Mouse (Mus musculus) neutrophil, adult 59 days (primary cell): Measurements from ENCODE around the gene Ggn. TPM values are rescaled to one million over a fixed set of nuclear protein-coding genes. Genes with fewer than 3 reads are reported as not detected.

Experiments used
- total RNA-seq, 2 experiments: library from RNA; stranded (reverse); gene quantifications; 1 replicate in 1 of 2; 2 replicates in 1 of 2; pipeline ENCODE4 v1.2.4; 2023

Gene Ggn
- total RNA-seq: under 1 TPM; 0.37 to 0.40 TPM

DNA sequence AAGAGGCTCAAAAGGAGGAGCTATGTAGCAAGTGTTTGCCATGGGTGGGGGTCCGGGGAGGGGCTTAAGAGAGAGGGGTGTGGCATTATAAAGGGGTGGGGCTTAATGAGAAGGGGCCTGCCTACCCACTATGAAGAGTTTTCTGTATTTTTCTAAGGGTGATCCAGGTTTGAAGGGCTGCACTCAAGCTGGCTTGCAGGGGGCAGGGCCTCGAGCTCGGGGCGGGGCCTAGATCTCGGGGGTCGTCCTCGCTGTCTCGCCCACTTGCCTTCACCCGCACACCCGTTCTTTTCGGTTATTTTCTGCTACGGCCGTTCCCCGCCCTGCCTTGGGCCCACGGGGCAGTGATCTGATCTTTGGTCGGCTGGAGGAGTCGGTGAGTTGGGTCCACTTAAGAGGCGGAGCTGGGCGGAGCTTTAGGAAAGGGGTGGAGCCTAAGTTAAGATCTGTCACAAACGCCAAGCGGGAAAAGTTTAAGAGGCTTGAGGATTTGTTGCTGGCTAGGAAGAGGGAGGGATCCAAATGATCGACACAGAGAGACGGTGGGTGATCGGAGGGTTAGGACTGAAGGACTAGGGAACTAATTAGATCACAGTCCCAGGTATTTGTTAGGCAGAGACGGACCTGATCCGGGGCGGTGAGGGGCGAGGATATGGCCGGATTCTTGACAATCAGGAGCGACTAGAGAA lies at the start of gene Ggn, which contains the start of gene Spred3:
Ggn (plus strand) TSS at position 145 of the 689 bp plus-strand sequence.
Spred3 (minus strand) TSS at position 346 of the 689 bp plus-strand sequence.

GRCm38 (mm10) chr7:29124970-29125369 lies 45.0 kb upstream of the Ggn start, which contains the start of gene Ryr1:
TSS of gene Ryr1 (minus strand) at chr7:29125179.

GRCm38 (mm10) chr7:29134693-29135386 lies 35.2 kb upstream of the Ggn start, which contains the start of gene Rasgrp4:
TSS of gene Rasgrp4 (plus strand) at chr7:29134851.

GRCm38 (mm10) chr7:29155838-29156782 lies 13.9 kb upstream of the Ggn start, which contains the start of gene Fam98c:
TSS of gene Fam98c (minus strand) at chr7:29156234.

DNA sequence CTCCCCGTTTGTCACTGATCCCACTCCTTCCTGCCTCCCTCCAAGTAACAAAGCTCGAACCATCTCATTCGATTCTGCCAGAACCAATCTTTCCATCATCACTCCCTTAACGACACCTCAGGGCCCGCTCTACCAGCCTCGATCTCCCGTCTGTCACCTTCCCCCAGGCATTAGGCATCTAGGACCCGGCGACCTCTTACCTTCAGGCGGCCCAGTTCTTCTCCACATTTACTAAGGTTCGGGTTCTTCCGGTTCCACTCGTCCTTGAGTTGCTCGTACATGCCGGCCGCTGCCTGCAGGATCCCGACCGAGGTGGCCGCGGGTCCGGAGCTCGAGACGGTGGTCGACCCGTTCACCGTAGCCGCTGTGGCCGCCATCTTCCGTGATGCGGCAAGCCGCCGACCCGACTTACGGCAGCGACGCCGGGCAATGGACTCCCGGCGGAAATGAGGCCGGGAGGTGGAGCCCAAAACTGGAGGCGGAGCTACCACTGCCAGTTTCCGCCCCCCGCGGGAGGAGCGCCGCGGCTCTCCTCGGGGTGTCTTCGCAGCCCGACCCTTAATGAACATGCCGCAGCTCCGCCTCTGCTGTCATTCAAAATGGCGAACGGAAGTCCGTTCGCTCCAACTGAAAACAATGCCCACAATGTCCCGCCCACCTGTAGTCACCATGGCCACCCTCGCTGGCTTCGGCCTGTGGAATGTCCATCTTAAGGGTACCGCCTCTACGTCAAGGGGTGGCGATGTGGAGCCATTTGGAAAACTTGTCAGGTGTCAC lies 10.3 kb downstream of the Ggn start, which contains the start of gene Psmd8:
Psmd8 (minus strand) TSS at position 625 of the 777 bp plus-strand sequence.

GRCm38 (mm10) chr7:29213675-29214082 lies 43.7 kb downstream of the Ggn start, which contains the start of gene Catsperg1:
TSS of gene Catsperg1 (minus strand) at chr7:29214035.

Other genes starting within 250 kb of the Ggn start
- 100 to 1,000 TPM; 113 to 116 TPM for gene Actn4, start 207.9 kb upstream of the Ggn start, total RNA-seq
- 100 to 1,000 TPM; 178 to 190 TPM for gene Eif3k, start 188.3 kb upstream of the Ggn start, total RNA-seq
- 10 to 100 TPM; 33.6 to 51.4 TPM for gene Map4k1, start 188.2 kb upstream of the Ggn start, total RNA-seq
- under 1 TPM; 0.09 to 0.18 TPM for gene Ryr1, start 45.0 kb upstream of the Ggn start, total RNA-seq
- gene Rasgrp4, start 35.4 kb upstream of the Ggn start, total RNA-seq: 100 to 1,000 TPM; 301 to 302 TPM
- 10 to 100 TPM; 14.3 to 19.2 TPM for gene Fam98c, start 14.0 kb upstream of the Ggn start, total RNA-seq
- 1 to 10 TPM; 1.6 to 2.1 TPM for gene Spred3, start 201 bp downstream of the Ggn start, total RNA-seq
- 100 to 1,000 TPM; 160 to 185 TPM for gene Psmd8, start 10.5 kb downstream of the Ggn start, total RNA-seq
- gene Catsperg1, start 43.8 kb downstream of the Ggn start, total RNA-seq: 1 to 10 TPM; 1.7 to 2.5 TPM
- gene Kcnk6, start 62.3 kb downstream of the Ggn start, total RNA-seq: 1 to 10 TPM; 7.3 to 7.5 TPM
- gene Yif1b, start 68.1 kb downstream of the Ggn start, total RNA-seq: 10 to 100 TPM; 17.8 to 19.2 TPM
- not detected for gene 2200002D01Rik, start 78.3 kb downstream of the Ggn start, total RNA-seq
- 10 to 100 TPM; 18.2 to 22.9 TPM for gene Spint2, start 111.7 kb downstream of the Ggn start, total RNA-seq
- gene Ppp1r14a, start 119.1 kb downstream of the Ggn start, total RNA-seq: not detected
- gene Dpf1, start 133.7 kb downstream of the Ggn start, total RNA-seq: not detected